ENCODE assay signal across 7 mouse cellular contexts in genomic region chr10:40524991-40525390, GRCm38 (mm10). TPM values are rescaled to one million over a fixed set of nuclear protein-coding genes. Genes with fewer than 3 reads are reported as not detected.
DNase-seq lines count a peak whose midpoint lies in the region; ATAC-seq and TF ChIP-seq lines count a peak whose summit lies in the region.

No protein-coding gene starts in this region.

- TF ChIP-seq RAD21 in CH12.LX (IDR thresholded peaks at IDR 0.05; ENCODE audit: low read depth, low read length), result peak; percentile 91

- TF ChIP-seq CTCF in CH12.LX (conservative IDR thresholded peaks at IDR 0.05 in 1 of 2, IDR thresholded peaks at IDR 0.05 in 1 of 2; ENCODE audit: low read depth in 2 of 2, low read length in 2 of 2), result peak; percentile 47 to 84; a peak in 3 of 4 replicates
- TF ChIP-seq CTCF in Patski (IDR thresholded peaks at IDR 0.05), result peak; percentile 47

- intact Hi-C loops in left cerebral cortex, postnatal 4 days (cut with DNase I), result loop anchor here (5.0 kb wide), 1 partner anchor 173 kb away; no protein-coding TSS in a partner anchor

- POLR2A ChIA-PET in Patski (lab: Charles Lee), result interaction anchor here (0.6 to 2.0 kb wide), 2 partner anchors 213 to 267 kb away, joined by 4 read pairs; partner anchors contain the start of gene Gtf3c6

- peaks cover 6 to 39% of the 10 kb centered on the region in 2 experiments for H3K4me1 ChIP-seq in CH12.LX (ENCODE audit: control insufficient read depth in 1 of 2, insufficient read depth in 2 of 2)

- no peaks in the 10 kb centered on the region for H3K79me2 ChIP-seq in CH12.LX (replicated peaks; ENCODE audit: control insufficient read depth, extremely low read depth, insufficient read depth, poor library complexity, severe bottlenecking)

- no peaks in the 10 kb centered on the region for H3K9me3 ChIP-seq in CH12.LX (replicated peaks; ENCODE audit: low read length)

- peak overlapping the region; percentile 59; the same call in 1 of the 2 replicates for H3K4me2 ChIP-seq in CH12.LX (ENCODE audit: insufficient read depth, low read depth, poor library complexity, severe bottlenecking)

- ATAC-seq in Patski, result no peak

- in situ Hi-C loops in CH12.LX (cut with MboI; ENCODE audit: low pct_ligation_motif_present, low pct_unique_long_range_greater_than_20kb, low sequenced_read_pairs) (loop anchor here (5.0 to 25.0 kb wide), 3 partner anchors 163 to 470 kb away; partner anchors contain the start of gene Gtf3c6), Patski (cut with MboI; ENCODE audit: low pct_unique_long_range_greater_than_20kb) (loop anchor here (5.0 to 10.0 kb wide), 3 partner anchors 153 to 470 kb away; partner anchors contain the start of gene Gtf3c6)

- H3K9ac ChIP-seq in CH12.LX (ENCODE audit: insufficient read depth, low read depth), result no peak overlapping the region

- DNase-seq in layer of hippocampus, adult 11-12 months (ENCODE audit: low spot score), result peak; percentile 84
- no peak for DNase-seq in layer of hippocampus, postnatal 36 days
- peak; percentile 65 for DNase-seq in CH12.LX (ENCODE audit: extremely low read depth)
- DNase-seq in Patski (ENCODE audit: low read depth, low spot score), result no peak
- peak; percentile 59 for DNase-seq in embryo, embryonic 9.5 days (ENCODE audit: extremely low spot score)
- DNase-seq in left cerebral cortex, postnatal 4 days, result peak; percentile 20
- DNase-seq in skeletal muscle tissue, adult 2 months (ENCODE audit: low read depth, low spot score), result peak; percentile 56

- no peak overlapping the region for H3K27ac ChIP-seq in CH12.LX (ENCODE audit: insufficient read depth, low read depth)

- TF ChIP-seq POLR2A in CH12.LX (IDR thresholded peaks at IDR 0.05; ENCODE audit: low read depth, low read length), result no peak

- H3K36me3 ChIP-seq in CH12.LX (replicated peaks in 1 of 2; ENCODE audit: control insufficient read depth in 1 of 2, insufficient read depth in 1 of 2, low read length in 1 of 2), result no peaks in the 10 kb centered on the region

- no peak for TF ChIP-seq EP300 in CH12.LX (IDR thresholded peaks at IDR 0.05; ENCODE audit: low read length)

- dilution Hi-C loops in CH12.LX (cut with MboI; ENCODE audit: extremely low pct_ligation_motif_present, extremely low pct_unique_long_range_greater_than_20kb, low sequenced_read_pairs), result no loop called here

- CTCF ChIA-PET in Patski (lab: Charles Lee), result interaction anchor here (0.7 to 3.0 kb wide), 12 partner anchors 9 to 566 kb away, joined by 3 to 18 read pairs (median 4); partner anchors contain the start of genes Ddo and Gtf3c6

- no peaks in the 10 kb centered on the region for H3K27me3 ChIP-seq in CH12.LX (replicated peaks)
- H3K27me3 ChIP-seq in Patski, result no peaks in the 10 kb centered on the region

- H3K4me3 ChIP-seq in CH12.LX (replicated peaks in 1 of 3; ENCODE audit: low read depth in 2 of 3, low read length in 2 of 3, poor library complexity in 1 of 3), result no peak overlapping the region

TF ChIP-seq in CH12.LX, 34 proteins besides CTCF, POLR2A, EP300 and RAD21:
- TF ChIP-seq SMC3 (IDR thresholded peaks at IDR 0.05; ENCODE audit: low read depth, low read length), result peak; percentile 74
- no peak for TF ChIP-seq ZKSCAN1 (IDR thresholded peaks at IDR 0.05; ENCODE audit: borderline replicate concordance, low read depth, low read length)

RNA-seq across cellular contexts. Expression of gene Slc22a16, which starts 45.1 kb away (rescaled TPM):
- total RNA-seq in layer of hippocampus, postnatal 36 days (2021), result not detected
- not detected in 2 replicates for total RNA-seq in CH12.LX (2012; rRNA removed)
- not detected in 2 replicates for total RNA-seq in CH12.LX (2014; rRNA removed)
- polyA plus RNA-seq in CH12.LX (2012; ENCODE audit: insufficient read length, low read depth), result not detected in 2 replicates
- polyA plus RNA-seq in Patski (2021), result not detected
- not detected for total RNA-seq in left cerebral cortex, postnatal 4 days (2021)

Comparison
In these comparisons a context has a peak if more than half of its experiments do, and no peak if none do; other contexts are left out.
1. DNase-seq: peak in layer of hippocampus, adult 11-12 months (single experiment), CH12.LX (single experiment), embryo, embryonic 9.5 days (single experiment), left cerebral cortex, postnatal 4 days (single experiment) and skeletal muscle tissue, adult 2 months (single experiment); none in layer of hippocampus, postnatal 36 days (0 of 2) and Patski (single experiment).